15 mouse cellular contexts compared by ENCODE assay signal in the genomic region with DNA sequence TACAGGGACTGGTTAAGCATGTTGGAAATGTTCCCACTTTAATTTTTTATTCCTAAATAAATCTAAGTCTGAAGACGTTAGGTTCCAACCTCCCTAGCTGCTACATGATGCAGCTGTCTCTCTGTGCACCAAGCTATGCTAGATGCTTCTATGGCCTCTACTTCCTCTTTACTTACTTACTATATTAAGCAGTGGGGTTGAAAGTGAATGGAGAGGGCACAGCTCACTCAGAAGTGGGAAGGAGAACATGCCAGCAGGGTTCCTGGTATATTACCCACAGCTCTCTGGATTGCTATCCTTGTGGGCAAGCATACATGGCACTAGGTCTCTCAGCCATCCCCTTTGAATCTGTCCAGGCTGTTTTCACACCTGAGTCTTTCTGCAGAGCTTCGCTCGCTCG.
A peak's percentile ranks its signal among the peaks of the same experiment; 100 is the strongest.
DNase-seq lines count a peak whose midpoint lies in the region; ATAC-seq and TF ChIP-seq lines count a peak whose summit lies in the region.
"Had no signal": no experiment of that assay in that cellular context is flagged by ENCODE, and none has a peak within 500 bp of the region (broad histone marks: within the 10 kb centered on the region; RNA-seq: fewer than 3 reads in every experiment).

No protein-coding gene starts in this region.

- TF ChIP-seq CTCF in midbrain, postnatal 0 days (IDR thresholded peaks at IDR 0.05) = no peak

- intact Hi-C loops in heart, postnatal 14 days (cut with DNase I) = no loop called here

- H3K27me3 ChIP-seq in heart, embryonic 16.5 days (ENCODE audit: control insufficient read depth, insufficient read depth, low read length) = no peaks in the 10 kb centered on the region
- no peaks in the 10 kb centered on the region for H3K27me3 ChIP-seq in midbrain, embryonic 10.5 days (ENCODE audit: low read depth, poor library complexity, severe bottlenecking)
- H3K27me3 ChIP-seq in midbrain, postnatal 0 days (ENCODE audit: insufficient read depth, low read length) = no peaks in the 10 kb centered on the region
- no peaks in the 10 kb centered on the region for H3K27me3 ChIP-seq in stomach, embryonic 15.5 days (replicated peaks)
- no peaks in the 10 kb centered on the region for H3K27me3 ChIP-seq in hindbrain, embryonic 14.5 days (ENCODE audit: control insufficient read depth, insufficient read depth, low read length)
- no peaks in the 10 kb centered on the region for H3K27me3 ChIP-seq in forebrain, embryonic 14.5 days (replicated peaks; ENCODE audit: control insufficient read depth, insufficient read depth, low read length)
- H3K27me3 ChIP-seq: liver, embryonic 12.5 days; megakaryocyte, embryonic 14.5 days had no signal

- no peaks in the 10 kb centered on the region for H3K9me3 ChIP-seq in heart, embryonic 16.5 days (replicated peaks; ENCODE audit: control insufficient read depth, low read length)
- H3K9me3 ChIP-seq in midbrain, embryonic 10.5 days (replicated peaks) = no peaks in the 10 kb centered on the region
- H3K9me3 ChIP-seq in midbrain, postnatal 0 days (ENCODE audit: low read length) = no peaks in the 10 kb centered on the region
- no peaks in the 10 kb centered on the region for H3K9me3 ChIP-seq in stomach, embryonic 15.5 days
- no peaks in the 10 kb centered on the region for H3K9me3 ChIP-seq in hindbrain, embryonic 14.5 days (ENCODE audit: control insufficient read depth, low read length)
- no peaks in the 10 kb centered on the region for H3K9me3 ChIP-seq in forebrain, embryonic 14.5 days (replicated peaks; ENCODE audit: control insufficient read depth, low read length)
- H3K9me3 ChIP-seq: embryonic facial prominence, embryonic 10.5 days; liver, embryonic 12.5 days; megakaryocyte, embryonic 14.5 days had no signal

- ATAC-seq in heart, embryonic 16.5 days (replicated peaks; ENCODE audit: extremely low read depth, insufficient read depth, low FRiP score) = peak; percentile 37; the same call in 1 of the 2 replicates
- ATAC-seq in midbrain, postnatal 0 days (ENCODE audit: low FRiP score) = no peak
- ATAC-seq in granulocyte monocyte progenitor cell, adult 5-6 weeks (replicated peaks; ENCODE audit: poor library complexity, severe bottlenecking) = peak; percentile 89
- peak; percentile 58; the same call in 1 of the 2 replicates for ATAC-seq in stomach, embryonic 15.5 days (ENCODE audit: insufficient read depth, low FRiP score, low read depth)
- no peak for ATAC-seq in hindbrain, embryonic 14.5 days (ENCODE audit: low FRiP score)
- no peak for ATAC-seq in forebrain, embryonic 14.5 days
- ATAC-seq: CD4-positive, CD25-positive, alpha-beta regulatory T cell, adult 4 months; liver, embryonic 12.5 days had no signal

- H3K27ac ChIP-seq in heart, embryonic 16.5 days (ENCODE audit: low read length) = peak overlapping the region; percentile 51
- 0 out of 2 replicates have a peak overlapping the region, but pooled peaks have one; percentile 9 for H3K27ac ChIP-seq in midbrain, embryonic 10.5 days (replicated peaks)
- no peak overlapping the region for H3K27ac ChIP-seq in midbrain, postnatal 0 days (ENCODE audit: low read depth, low read length)
- H3K27ac ChIP-seq in stomach, embryonic 15.5 days = peak overlapping the region; percentile 72
- no peak overlapping the region for H3K27ac ChIP-seq in hindbrain, embryonic 14.5 days
- H3K27ac ChIP-seq in forebrain, embryonic 14.5 days (ENCODE audit: low read depth, low read length) = no peak overlapping the region
- H3K27ac ChIP-seq: embryonic facial prominence, embryonic 10.5 days; layer of hippocampus, adult 2 months; liver, embryonic 12.5 days had no signal

- H3K4me2 ChIP-seq in heart, embryonic 16.5 days (ENCODE audit: low read depth, low read length) = no peak overlapping the region
- no peak overlapping the region for H3K4me2 ChIP-seq in midbrain, postnatal 0 days (ENCODE audit: low read depth, low read length, poor library complexity, severe bottlenecking)
- no peak overlapping the region for H3K4me2 ChIP-seq in stomach, embryonic 15.5 days
- H3K4me2 ChIP-seq in hindbrain, embryonic 14.5 days (replicated peaks) = no peak overlapping the region
- H3K4me2 ChIP-seq in forebrain, embryonic 14.5 days (ENCODE audit: low read length) = no peak overlapping the region
- H3K4me2 ChIP-seq: liver, embryonic 12.5 days had no signal

- no peak for DNase-seq in heart, postnatal 14 days
- no peak for DNase-seq in midbrain, embryonic 10.5 days (ENCODE audit: low spot score)
- DNase-seq in midbrain, postnatal 0 days (ENCODE audit: low spot score) = no peak
- no peak for DNase-seq in hindbrain, embryonic 14.5 days (ENCODE audit: low spot score)
- DNase-seq in forebrain, embryonic 14.5 days (ENCODE audit: low spot score) = no peak
- DNase-seq: adrenal gland, postnatal 14 days; cerebellum, adult 11 months had no signal

- H3K36me3 ChIP-seq in heart, embryonic 16.5 days (ENCODE audit: control insufficient read depth, insufficient read depth) = no peaks in the 10 kb centered on the region
- H3K36me3 ChIP-seq in midbrain, embryonic 10.5 days = no peaks in the 10 kb centered on the region
- H3K36me3 ChIP-seq in midbrain, postnatal 0 days (ENCODE audit: insufficient read depth, low read length) = no peaks in the 10 kb centered on the region
- no peaks in the 10 kb centered on the region for H3K36me3 ChIP-seq in stomach, embryonic 15.5 days
- no peaks in the 10 kb centered on the region for H3K36me3 ChIP-seq in hindbrain, embryonic 14.5 days (replicated peaks; ENCODE audit: control insufficient read depth, insufficient read depth)
- no peaks in the 10 kb centered on the region for H3K36me3 ChIP-seq in forebrain, embryonic 14.5 days (ENCODE audit: control insufficient read depth, insufficient read depth, low read length)
- H3K36me3 ChIP-seq: embryonic facial prominence, embryonic 10.5 days; liver, embryonic 12.5 days had no signal

- peaks cover 8% of the 10 kb centered on the region for H3K4me1 ChIP-seq in heart, embryonic 16.5 days (ENCODE audit: control insufficient read depth, insufficient read depth, low read length)
- peaks cover 8% of the 10 kb centered on the region; the same call in 1 of the 2 replicates for H3K4me1 ChIP-seq in midbrain, embryonic 10.5 days
- H3K4me1 ChIP-seq in midbrain, postnatal 0 days (ENCODE audit: insufficient read depth, low read length) = no peaks in the 10 kb centered on the region
- peaks cover 4% of the 10 kb centered on the region; the same call in 1 of the 2 replicates for H3K4me1 ChIP-seq in stomach, embryonic 15.5 days
- H3K4me1 ChIP-seq in hindbrain, embryonic 14.5 days (replicated peaks; ENCODE audit: control insufficient read depth, insufficient read depth, low read length) = no peaks in the 10 kb centered on the region
- no peaks in the 10 kb centered on the region for H3K4me1 ChIP-seq in forebrain, embryonic 14.5 days (ENCODE audit: control insufficient read depth, insufficient read depth, low read length)
- H3K4me1 ChIP-seq: embryonic facial prominence, embryonic 10.5 days; liver, embryonic 12.5 days had no signal

- 48% methylated on average over 4 of the region's 4 CpGs for WGBS in heart, embryonic 16.5 days
- WGBS in midbrain, embryonic 10.5 days = 83% methylated on average over 4 of the region's 4 CpGs
- 74% methylated on average over 4 of the region's 4 CpGs for WGBS in midbrain, postnatal 0 days
- 49% methylated on average over 4 of the region's 4 CpGs for WGBS in stomach, embryonic 15.5 days
- 85% methylated on average over 4 of the region's 4 CpGs for WGBS in hindbrain, embryonic 14.5 days
- 75% methylated on average over 4 of the region's 4 CpGs for WGBS in forebrain, embryonic 14.5 days

- H3K4me3 ChIP-seq in heart, embryonic 16.5 days (ENCODE audit: low read length) = no peak overlapping the region
- H3K4me3 ChIP-seq in midbrain, embryonic 10.5 days = no peak overlapping the region
- H3K4me3 ChIP-seq in midbrain, postnatal 0 days (ENCODE audit: low read depth, low read length) = no peak overlapping the region
- no peak overlapping the region for H3K4me3 ChIP-seq in stomach, embryonic 15.5 days (replicated peaks)
- no peak overlapping the region for H3K4me3 ChIP-seq in hindbrain, embryonic 14.5 days (replicated peaks; ENCODE audit: low read length)
- no peak overlapping the region for H3K4me3 ChIP-seq in forebrain, embryonic 14.5 days (ENCODE audit: low read depth, low read length)
- H3K4me3 ChIP-seq: embryonic facial prominence, embryonic 10.5 days; layer of hippocampus, adult 2 months; liver, embryonic 12.5 days; megakaryocyte, embryonic 14.5 days had no signal

- H3K9ac ChIP-seq in heart, embryonic 16.5 days (ENCODE audit: low read length) = no peak overlapping the region
- no peak overlapping the region for H3K9ac ChIP-seq in midbrain, postnatal 0 days (replicated peaks; ENCODE audit: low read length, poor library complexity, severe bottlenecking)
- no peak overlapping the region for H3K9ac ChIP-seq in stomach, embryonic 15.5 days
- no peak overlapping the region for H3K9ac ChIP-seq in hindbrain, embryonic 14.5 days
- H3K9ac ChIP-seq in forebrain, embryonic 14.5 days (ENCODE audit: low read length) = no peak overlapping the region
- H3K9ac ChIP-seq: liver, embryonic 12.5 days had no signal

Comparison
In these comparisons a context has a peak if more than half of its experiments do, and no peak if none do; other contexts are left out.
1. H3K27ac ChIP-seq: peak in heart, embryonic 16.5 days (single experiment), midbrain, embryonic 10.5 days (single experiment) and stomach, embryonic 15.5 days (single experiment); none in midbrain, postnatal 0 days (single experiment), hindbrain, embryonic 14.5 days (single experiment) and forebrain, embryonic 14.5 days (single experiment).
2. ATAC-seq: peak in heart, embryonic 16.5 days (single experiment), granulocyte monocyte progenitor cell, adult 5-6 weeks (single experiment) and stomach, embryonic 15.5 days (single experiment); none in midbrain, postnatal 0 days (single experiment), hindbrain, embryonic 14.5 days (single experiment) and forebrain, embryonic 14.5 days (single experiment).